Mouse (Mus musculus) neutrophil, adult 59 days (primary cell): ENCODE measurements around the gene Bcl2l2. TPM values are rescaled to one million over a fixed set of nuclear protein-coding genes. Genes with fewer than 3 reads are reported as not detected.

Source experiments
- total RNA-seq, 2 experiments: library from RNA; stranded (reverse); gene quantifications; 1 replicate in 1 of 2; 2 replicates in 1 of 2; pipeline ENCODE4 v1.2.4; 2023

The Bcl2l2 gene
- 10 to 100 TPM in 1 of 2 experiments, 1 to 10 TPM in 1; 8.3 to 13.1 TPM for total RNA-seq

DNA sequence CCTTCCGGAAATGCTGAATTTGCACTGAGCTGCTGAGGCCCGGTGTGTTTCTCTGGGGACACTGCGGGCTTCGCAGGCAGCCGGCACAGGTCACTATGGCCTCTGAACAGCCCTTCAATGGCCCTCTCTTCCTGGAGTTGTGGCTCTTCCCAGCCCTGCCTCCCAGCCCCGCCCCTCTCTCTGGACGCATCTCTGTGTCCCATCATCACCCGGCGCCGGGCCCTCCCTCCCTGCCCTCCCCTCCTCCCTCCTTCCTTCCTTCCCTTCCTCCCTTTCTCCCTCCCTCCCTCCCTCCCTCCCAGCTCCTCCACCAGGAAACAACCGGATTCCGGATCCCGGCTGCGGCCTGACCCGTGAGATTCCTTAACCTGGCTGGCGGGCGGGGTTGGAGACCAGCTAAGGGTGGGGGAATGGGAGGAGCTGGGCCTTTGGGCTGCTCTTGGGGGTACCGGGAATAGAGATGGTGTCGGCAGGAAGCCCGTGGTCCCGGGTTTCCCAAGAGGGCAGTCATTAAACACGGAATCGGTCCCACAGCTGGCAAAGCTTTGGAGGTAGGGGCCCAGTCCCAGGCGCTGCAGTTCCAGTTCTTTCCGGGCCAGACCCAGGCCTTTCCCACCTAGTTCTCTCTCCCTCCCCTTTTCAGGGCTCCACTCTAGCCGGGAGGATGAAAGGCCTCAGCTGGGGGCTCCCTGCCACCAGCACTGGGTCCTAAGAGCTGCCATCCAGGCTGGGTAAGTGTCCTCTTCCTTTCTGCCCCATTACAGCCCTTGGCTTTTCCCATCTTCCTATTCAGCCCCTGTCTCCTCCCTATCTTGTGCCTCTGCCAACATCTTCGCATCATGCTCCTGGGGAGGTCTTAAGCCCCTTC is at the start of gene Bcl2l2, which contains the start of gene Gm20521:
Gene Bcl2l2 (plus strand): TSS at position 224 of the 868 bp plus-strand sequence.
Gene Gm20521 (plus strand): TSS at position 288 of the 868 bp plus-strand sequence.

DNA sequence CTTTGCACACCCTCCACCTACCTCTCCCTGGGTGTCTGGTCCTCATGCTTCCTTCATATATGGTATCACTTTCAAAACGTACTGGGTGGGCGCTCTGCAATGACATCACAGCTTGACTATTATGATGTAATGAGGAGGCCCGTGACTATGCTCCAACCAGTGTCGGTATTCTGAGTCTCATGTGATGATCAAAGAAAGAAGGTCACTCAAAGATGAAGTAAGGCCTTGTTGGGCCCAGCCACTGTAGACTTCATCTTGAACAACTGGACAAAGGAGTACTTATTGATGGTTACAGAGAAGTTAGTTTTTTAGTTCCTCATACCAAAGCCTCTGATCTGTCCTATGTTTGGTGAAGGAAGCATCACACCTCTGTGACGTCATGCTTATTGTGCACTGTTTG is 12.3 kb upstream of the Bcl2l2 start, which contains the start of gene Homez:
Gene Homez (minus strand): TSS at position 101 of the 400 bp plus-strand sequence.

DNA sequence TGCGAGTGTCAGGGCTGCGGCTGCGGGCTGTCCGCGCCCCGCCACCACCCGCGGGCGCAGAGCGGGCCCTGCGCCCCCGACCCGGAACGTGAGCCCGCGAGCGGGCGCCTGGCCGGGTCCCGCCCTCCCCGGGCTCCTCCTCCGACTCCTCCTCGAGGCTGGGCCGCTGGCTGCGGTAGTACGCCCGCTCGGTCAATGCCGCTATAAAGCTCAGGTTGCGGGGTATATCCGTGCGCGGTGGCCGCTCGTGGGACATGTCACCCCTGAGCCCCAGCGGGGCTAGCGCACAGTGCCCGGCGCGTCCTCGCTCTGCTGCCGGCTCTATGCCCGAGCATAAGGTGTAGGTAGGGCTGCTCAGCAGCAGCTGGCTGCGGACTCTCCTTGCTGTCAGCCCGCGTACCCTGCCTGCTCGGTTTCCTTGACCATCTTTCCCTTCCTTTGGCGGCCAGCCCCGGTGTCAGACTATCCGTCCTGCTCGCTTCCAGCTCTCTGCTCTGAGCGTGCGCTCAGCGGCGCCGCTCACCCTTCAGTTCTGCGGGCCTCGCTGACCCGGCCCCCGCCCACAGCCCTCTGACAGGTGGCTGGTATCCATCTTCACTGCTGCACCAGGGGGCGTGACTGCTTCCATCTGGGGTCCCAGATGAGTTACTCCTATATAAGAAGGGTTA is 6.0 kb upstream of the Bcl2l2 start, which contains the start of gene Ppp1r3e:
Gene Ppp1r3e (minus strand): TSS at position 503 of the 668 bp plus-strand sequence.

DNA sequence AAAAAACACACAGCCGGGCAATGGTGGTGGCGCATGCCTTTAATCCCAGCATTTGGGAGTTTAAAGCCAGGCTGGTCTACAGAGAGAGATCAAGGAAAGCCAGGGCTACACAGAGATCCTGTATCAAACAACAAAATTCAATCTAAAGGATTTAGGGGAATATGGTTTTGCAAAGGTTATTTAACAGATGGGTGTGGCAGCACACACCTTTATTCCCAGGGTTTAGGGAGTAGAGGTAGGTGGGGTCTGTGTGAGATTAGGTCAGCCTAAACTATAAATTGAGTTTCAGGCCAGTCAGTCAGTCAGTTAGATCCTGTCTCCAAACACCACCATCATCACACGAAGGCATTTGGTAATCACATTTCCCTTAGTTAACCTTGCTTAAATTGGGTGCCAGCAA is 9.0 kb downstream of the Bcl2l2 start, which contains the start of gene Pabpn1:
Gene Pabpn1 (plus strand): TSS at position 301 of the 400 bp plus-strand sequence.

DNA sequence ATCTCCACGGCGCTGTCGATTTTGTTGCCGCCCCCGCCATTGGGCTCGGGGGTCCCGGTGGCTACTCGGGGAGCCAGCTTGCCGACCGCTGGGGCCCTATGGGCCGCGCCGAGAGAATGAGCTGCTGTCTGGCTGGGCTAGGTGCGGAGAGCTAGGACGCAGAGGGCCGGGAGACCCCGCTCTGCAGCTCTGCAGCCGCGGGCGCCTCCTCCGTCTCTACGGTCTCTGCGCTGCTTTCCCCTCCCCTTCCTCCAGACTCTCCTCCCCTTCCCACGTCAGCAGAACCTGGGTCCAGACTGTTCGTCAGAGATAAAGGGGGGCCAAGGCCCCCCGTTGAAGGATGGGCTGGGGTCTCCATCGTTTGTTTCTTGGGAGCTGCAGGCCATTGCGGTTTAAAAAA is 29.7 kb downstream of the Bcl2l2 start, which contains the start of gene Slc22a17:
Gene Slc22a17 (minus strand): TSS at position 247 of the 400 bp plus-strand sequence.

DNA sequence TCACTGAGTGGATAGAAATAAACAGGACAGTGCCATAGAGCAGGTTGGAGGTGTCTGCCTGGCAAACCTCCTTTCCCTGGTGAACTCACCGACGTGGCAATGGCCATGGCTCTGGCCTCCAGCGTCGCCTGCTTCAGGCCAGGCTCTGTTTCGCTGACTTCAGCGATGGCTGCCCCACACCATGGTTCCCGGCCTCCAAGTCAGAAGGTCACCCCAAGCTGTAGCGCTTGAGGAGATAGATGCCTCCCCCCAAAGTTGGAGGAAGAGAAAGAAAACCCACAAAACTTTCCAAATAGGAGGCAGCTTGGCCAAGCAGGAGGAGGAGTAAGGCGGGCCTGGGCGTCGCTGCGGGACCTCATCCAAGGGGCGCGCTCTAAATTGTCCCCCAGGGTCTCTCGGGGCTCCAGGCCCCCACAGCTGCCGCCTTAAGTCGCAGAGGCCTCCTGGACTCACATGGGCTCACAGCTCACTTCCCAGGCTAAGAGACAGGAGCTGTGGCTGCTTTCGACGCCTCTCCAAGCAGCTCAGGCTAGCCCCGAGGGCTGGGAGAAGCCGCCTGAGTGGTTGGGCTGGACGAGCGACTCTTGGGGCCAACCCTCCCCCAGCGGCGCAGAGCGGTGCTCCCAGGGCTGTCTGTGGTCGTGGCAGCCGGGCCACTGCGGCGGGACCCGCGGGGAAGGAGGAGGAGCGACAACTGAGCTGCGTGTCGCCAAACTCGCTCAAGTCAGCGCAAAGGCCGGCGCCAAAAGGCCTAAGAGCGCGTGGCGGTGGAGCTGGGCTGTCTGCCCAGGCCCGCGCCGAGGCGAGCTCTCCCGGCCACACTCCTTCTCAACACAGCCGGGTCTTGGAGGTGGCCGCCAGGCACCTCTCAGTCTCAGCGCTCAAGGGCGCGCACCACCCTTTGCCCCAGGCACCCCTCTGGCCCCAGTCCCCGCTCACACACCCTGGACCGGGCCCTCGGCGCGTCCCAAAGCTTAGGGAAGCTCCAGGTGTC is 42.5 kb downstream of the Bcl2l2 start, which contains the start of gene Efs:
Gene Efs (minus strand): TSS at position 778 of the 994 bp plus-strand sequence.

DNA sequence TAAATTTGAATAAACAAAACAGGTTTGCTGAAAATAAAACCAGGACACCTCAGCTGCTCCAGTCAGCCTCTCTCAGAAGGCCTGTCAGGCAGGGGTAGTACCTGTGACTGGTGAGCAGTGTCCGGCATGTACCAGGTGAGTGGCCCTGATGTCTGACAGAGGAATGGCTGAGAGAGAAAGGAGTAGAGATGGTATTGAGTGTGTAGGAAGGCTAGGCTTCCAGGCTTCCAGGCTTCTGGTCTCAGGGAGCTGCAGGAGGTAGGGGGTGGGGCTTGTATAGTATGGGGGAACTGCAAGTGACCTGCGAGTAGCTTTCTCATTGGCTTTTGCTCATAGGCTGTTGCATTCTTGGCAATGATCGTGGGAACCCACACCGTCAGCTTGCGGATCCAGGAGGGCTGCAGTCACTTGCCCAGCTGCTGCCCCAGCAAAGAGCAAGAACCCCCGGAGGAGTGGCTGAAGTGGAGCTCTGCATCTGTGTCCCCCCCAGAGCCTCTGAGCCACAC is 49.5 kb downstream of the Bcl2l2 start, which contains the start of gene Il25:
Gene Il25 (plus strand): TSS at position 51 of the 506 bp plus-strand sequence.

DNA sequence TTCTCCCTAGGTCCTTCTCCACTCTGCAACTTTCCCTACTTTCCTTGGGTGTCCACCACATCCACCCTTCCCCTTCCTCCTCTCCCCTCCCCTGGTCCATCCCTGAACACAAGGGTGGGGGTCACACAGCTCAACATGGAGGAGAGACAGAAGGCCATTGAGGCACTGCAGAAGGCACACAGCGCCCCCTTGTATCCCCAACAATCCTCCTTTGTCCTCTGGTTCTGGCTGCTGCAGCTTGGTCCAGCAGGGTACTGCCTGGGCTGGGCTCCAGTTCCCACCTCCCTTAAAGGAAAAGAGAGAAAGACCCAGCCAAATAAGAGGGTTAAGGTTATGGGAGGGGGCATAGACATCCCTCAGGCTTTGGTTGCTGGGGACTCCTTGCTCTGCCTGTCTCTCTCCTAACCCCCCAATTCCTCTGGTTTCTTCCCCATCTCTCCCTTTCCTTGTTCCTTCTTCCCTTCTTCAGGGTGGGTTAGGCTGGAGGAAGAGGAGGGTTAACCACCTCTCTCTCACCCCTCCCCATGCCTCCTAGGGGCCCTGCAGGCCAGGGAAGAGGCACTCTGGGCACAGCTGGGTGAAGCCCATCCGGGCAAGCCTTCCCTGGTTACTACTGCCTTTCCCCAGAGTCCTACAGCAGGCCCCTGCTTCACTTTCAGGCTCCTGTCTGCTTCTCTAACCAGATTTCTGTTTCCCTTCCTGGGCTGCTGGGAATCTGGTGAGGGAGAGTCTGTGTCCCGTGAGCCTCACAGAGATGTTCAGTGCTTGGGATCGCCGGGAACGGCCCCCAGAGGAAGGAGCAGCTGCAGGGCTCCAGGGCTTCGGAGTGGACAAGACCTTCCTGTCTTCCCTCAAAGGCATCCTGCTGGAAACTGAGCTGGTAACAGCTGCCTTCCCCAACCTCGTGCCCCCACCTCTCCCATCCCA is 53.0 kb downstream of the Bcl2l2 start, which contains the start of gene Cmtm5:
Gene Cmtm5 (plus strand): TSS at position 358 of the 927 bp plus-strand sequence.

Other genes starting within 250 kb of the Bcl2l2 start
- not detected for gene Gm17606, start 242.4 kb upstream of the Bcl2l2 start, total RNA-seq
- 1 to 10 TPM; 2.1 to 2.4 TPM for gene Cdh24, start 242.0 kb upstream of the Bcl2l2 start, total RNA-seq
- gene 1700123O20Rik, start 197.2 kb upstream of the Bcl2l2 start, total RNA-seq, result 10 to 100 TPM; 28.6 to 30.0 TPM
- 100 to 1,000 TPM; 231 to 260 TPM for gene Acin1, start 196.4 kb upstream of the Bcl2l2 start, total RNA-seq
- gene Gm29776, start 184.5 kb upstream of the Bcl2l2 start, total RNA-seq, result under 1 TPM; 0.31 to 0.38 TPM
- 100 to 1,000 TPM; 146 to 191 TPM for gene Cebpe, start 171.2 kb upstream of the Bcl2l2 start, total RNA-seq
- 1 to 10 TPM; 5.3 to 5.6 TPM for gene Slc7a8, start 101.4 kb upstream of the Bcl2l2 start, total RNA-seq
- gene Rnf212b, start 69.2 kb upstream of the Bcl2l2 start, total RNA-seq, result not detected
- gene Homez, start 12.4 kb upstream of the Bcl2l2 start, total RNA-seq, result 10 to 100 TPM; 12.0 to 12.3 TPM
- 1 to 10 TPM; 2.4 to 2.5 TPM for gene Ppp1r3e, start 5.8 kb upstream of the Bcl2l2 start, total RNA-seq
- 1 to 10 TPM in 1 of 2 experiments, not detected in 1; 3.2 TPM for gene Gm20521, start 64 bp downstream of the Bcl2l2 start, total RNA-seq
- gene Pabpn1, start 9.1 kb downstream of the Bcl2l2 start, total RNA-seq, result 100 to 1,000 TPM; 141 to 157 TPM
- under 1 TPM; 0.27 to 0.49 TPM for gene Slc22a17, start 29.8 kb downstream of the Bcl2l2 start, total RNA-seq
- not detected for gene Efs, start 42.7 kb downstream of the Bcl2l2 start, total RNA-seq
- gene Il25, start 49.3 kb downstream of the Bcl2l2 start, total RNA-seq, result not detected
- gene Cmtm5, start 52.9 kb downstream of the Bcl2l2 start, total RNA-seq, result not detected
- not detected for gene Myh6, start 83.5 kb downstream of the Bcl2l2 start, total RNA-seq
- not detected for gene Gm17428, start 93.6 kb downstream of the Bcl2l2 start, total RNA-seq
- gene Myh7, start 111.2 kb downstream of the Bcl2l2 start, total RNA-seq, result under 1 TPM in 1 of 2 experiments, not detected in 1; 0.09 TPM
- 10 to 100 TPM; 39.0 to 42.8 TPM for gene Ngdn, start 132.1 kb downstream of the Bcl2l2 start, total RNA-seq
- 1 to 10 TPM; 1.4 to 1.9 TPM for gene Zfhx2, start 208.9 kb downstream of the Bcl2l2 start, total RNA-seq
- 1 to 10 TPM; 2.7 to 3.1 TPM for gene Thtpa, start 211.4 kb downstream of the Bcl2l2 start, total RNA-seq
- gene Ap1g2, start 223.2 kb downstream of the Bcl2l2 start, total RNA-seq, result 10 to 100 TPM; 42.3 to 46.1 TPM
- gene Jph4, start 233.6 kb downstream of the Bcl2l2 start, total RNA-seq, result not detected